Mouse (Mus musculus) thymus, postnatal 25 days (tissue): ENCODE measurements around the gene Emc6.

Experiments
- DNase-seq: peaks from one replicate; pipeline ENCODE4 v3.0.0; 2022

The Emc6 gene

GRCm38 (mm10) chr11:73175612-73176011 is 1.2 kb downstream of the Emc6 start:
- no peak for DNase-seq

GRCm38 (mm10) chr11:73172186-73172585 is 4.7 kb downstream of the Emc6 start:
- DNase-seq: no peak

- peak; percentile 65 for DNase-seq
These were observed 7.6 kb downstream of the Emc6 start for GRCm38 (mm10) chr11:73169231-73169630.

- no peak for DNase-seq
These were observed 8.3 kb downstream of the Emc6 start for GRCm38 (mm10) chr11:73168576-73168975.

- no peak for DNase-seq
These were observed 8.8 kb downstream of the Emc6 start for GRCm38 (mm10) chr11:73168071-73168470.

GRCm38 (mm10) chr11:73162284-73162683 is 14.6 kb downstream of the Emc6 start:
- no peak for DNase-seq

- DNase-seq: no peak
These were observed 15.2 kb downstream of the Emc6 start for GRCm38 (mm10) chr11:73161616-73162015.

GRCm38 (mm10) chr11:73160811-73161200 is 16.0 kb downstream of the Emc6 start:
- no peak for DNase-seq

GRCm38 (mm10) chr11:73159957-73160810 is 16.7 kb downstream of the Emc6 start, which contains the start of gene P2rx5:
Gene P2rx5, plus strand, starts transcription at chr11:73160421.
- DNase-seq: no peak

- DNase-seq: no peak
These were observed 21.8 kb downstream of the Emc6 start for GRCm38 (mm10) chr11:73155071-73155470.

GRCm38 (mm10) chr11:73148209-73148608 is 28.6 kb downstream of the Emc6 start:
- no peak for DNase-seq

- DNase-seq: no peak
These were observed 29.9 kb downstream of the Emc6 start for GRCm38 (mm10) chr11:73146975-73147365.

- no peak for DNase-seq
These were observed 30.5 kb downstream of the Emc6 start for GRCm38 (mm10) chr11:73146026-73146974.

- DNase-seq: no peak
These were observed 32.6 kb downstream of the Emc6 start for GRCm38 (mm10) chr11:73144261-73144681.

GRCm38 (mm10) chr11:73137591-73138501 is 39.0 kb downstream of the Emc6 start, which contains the start of gene Haspin:
Gene Haspin, minus strand, starts transcription at chr11:73138294.
- peak; percentile 93 for DNase-seq

- peak; percentile 32 for DNase-seq
These were observed 39.7 kb downstream of the Emc6 start for GRCm38 (mm10) chr11:73137116-73137515.

GRCm38 (mm10) chr11:73136587-73136986 is 40.2 kb downstream of the Emc6 start:
- DNase-seq: no peak

GRCm38 (mm10) chr11:73134222-73134621 is 42.6 kb downstream of the Emc6 start:
- no peak for DNase-seq

GRCm38 (mm10) chr11:73132999-73133398 is 43.8 kb downstream of the Emc6 start:
- DNase-seq: no peak

- DNase-seq: peak; percentile 66
These were observed 45.8 kb downstream of the Emc6 start for GRCm38 (mm10) chr11:73131020-73131419.

- no peak for DNase-seq
These were observed 50.3 kb downstream of the Emc6 start for GRCm38 (mm10) chr11:73126495-73126894.
